Mouse (Mus musculus) G1E-ER4 (cell line): ENCODE data around the gene Syt3. TPM values are rescaled to one million over a fixed set of nuclear protein-coding genes. Genes with fewer than 3 reads are reported as not detected.

Experiments
- GATA1 ChIP-seq: IDR thresholded peaks from one replicate; pipeline ENCODE4 v1.8.0; 2012; ENCODE audit warnings: low read length, inconsistent platforms
- polyA plus RNA-seq: library from polyadenylated mRNA; stranded (reverse); fragments of >175 nt; gene quantifications from 2 replicates; pipeline ENCODE4 v1.2.3, GENCODE M21; 2012

Gene Syt3
- polyA plus RNA-seq, 1 experiment, result not detected

GRCm38 (mm10) chr7:44352750-44353600 is 30.9 kb upstream of the Syt3 start:
- TF ChIP-seq GATA1, result no peak

GRCm38 (mm10) chr7:44353601-44354340 is 30.1 kb upstream of the Syt3 start:
- TF ChIP-seq GATA1, result no peak

DNA sequence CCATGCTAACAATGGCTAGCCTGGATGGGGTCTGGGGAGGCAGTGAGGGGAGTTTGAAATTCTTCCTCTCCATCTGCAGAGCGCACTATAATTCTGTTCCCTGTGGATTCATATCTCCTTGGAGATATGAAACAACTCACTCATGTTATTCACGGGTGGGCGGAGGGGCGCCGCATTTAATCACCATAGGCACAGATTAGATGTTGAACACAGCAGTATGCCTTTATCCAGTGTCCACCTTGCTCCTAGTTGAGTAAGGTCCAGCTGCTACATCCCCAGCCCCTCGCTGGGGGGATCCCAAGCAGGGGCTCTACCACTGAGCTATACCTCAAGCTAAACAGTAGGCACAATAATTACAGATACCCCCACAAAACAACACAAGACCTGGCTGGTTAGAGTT is 28.5 kb upstream of the Syt3 start:
- TF ChIP-seq GATA1, result no peak

- TF ChIP-seq GATA1, result no peak
These were observed 27.1 kb upstream of the Syt3 start for GRCm38 (mm10) chr7:44356590-44357481.

- TF ChIP-seq GATA1, result no peak
These were observed 26.4 kb upstream of the Syt3 start for GRCm38 (mm10) chr7:44357531-44357930.

DNA sequence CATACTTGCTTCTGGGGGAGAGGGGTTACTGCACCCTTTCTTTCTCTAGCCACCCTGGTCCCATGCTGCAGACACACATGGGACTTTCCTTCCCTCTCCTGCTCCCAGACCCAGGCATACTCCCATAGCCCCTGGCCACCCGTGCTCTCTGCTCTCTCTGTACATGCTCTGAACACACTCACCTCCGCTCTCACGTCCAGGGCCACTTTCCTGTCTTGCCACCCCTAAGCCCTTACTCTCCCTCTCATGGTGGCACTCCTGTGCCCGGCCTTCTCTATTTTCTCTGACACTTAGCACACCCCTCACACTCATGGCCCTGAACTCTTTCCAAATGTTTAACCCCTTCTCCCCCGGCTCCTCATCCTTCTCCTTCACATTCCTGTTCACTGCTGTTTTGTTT is 25.9 kb upstream of the Syt3 start:
- no peak for TF ChIP-seq GATA1

GRCm38 (mm10) chr7:44358886-44359654 is 24.8 kb upstream of the Syt3 start:
- TF ChIP-seq GATA1, result no peak

GRCm38 (mm10) chr7:44359908-44360672 is 23.8 kb upstream of the Syt3 start:
- TF ChIP-seq GATA1, result no peak

DNA sequence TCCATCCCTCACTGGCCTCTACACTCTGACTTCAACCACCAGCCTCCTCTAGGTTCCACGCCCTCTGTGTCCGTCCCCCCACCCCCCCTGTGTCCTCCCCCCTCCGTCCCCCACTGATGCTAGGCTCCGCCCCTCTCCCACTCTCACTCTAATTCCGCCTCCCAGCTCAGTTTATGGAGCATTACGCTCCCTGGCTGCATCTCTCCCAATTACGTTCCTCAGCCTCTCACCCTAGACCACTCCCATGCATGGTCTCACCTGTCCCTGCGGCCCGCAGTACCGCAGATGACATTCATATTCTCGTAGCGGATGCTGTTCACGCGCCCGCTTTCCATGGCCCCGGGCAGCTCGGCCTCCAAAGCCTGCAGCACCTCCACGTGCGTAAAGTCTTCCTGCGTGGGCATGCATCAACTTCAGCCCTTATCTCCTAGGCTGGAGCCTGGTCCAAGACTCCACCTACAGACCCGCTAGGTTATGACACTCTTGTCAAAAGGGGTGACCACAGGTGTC is 23.1 kb upstream of the Syt3 start:
- TF ChIP-seq GATA1, result no peak

DNA sequence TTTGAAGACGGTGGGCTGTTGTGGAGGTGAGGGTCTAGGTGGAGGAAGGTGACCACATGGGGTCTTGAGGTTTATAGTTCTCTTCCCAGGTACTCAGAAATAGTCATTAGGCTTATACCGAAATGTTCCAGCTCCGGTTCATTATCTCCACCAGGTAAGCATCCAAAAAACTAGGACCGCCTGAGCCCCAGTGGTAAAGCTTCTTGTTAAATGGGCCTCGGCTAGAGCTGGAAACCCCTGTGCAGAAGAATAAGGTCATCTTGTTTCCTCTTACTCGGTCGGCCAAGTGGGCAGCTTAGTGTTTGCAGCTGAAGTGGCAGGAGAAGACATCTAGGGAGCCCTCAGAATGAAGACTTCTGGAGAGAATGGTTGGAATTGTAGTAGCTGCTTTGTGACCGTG is 11.2 kb upstream of the Syt3 start:
- no peak for TF ChIP-seq GATA1

- TF ChIP-seq GATA1, result no peak
These were observed 10.4 kb upstream of the Syt3 start for GRCm38 (mm10) chr7:44373460-44373859.

DNA sequence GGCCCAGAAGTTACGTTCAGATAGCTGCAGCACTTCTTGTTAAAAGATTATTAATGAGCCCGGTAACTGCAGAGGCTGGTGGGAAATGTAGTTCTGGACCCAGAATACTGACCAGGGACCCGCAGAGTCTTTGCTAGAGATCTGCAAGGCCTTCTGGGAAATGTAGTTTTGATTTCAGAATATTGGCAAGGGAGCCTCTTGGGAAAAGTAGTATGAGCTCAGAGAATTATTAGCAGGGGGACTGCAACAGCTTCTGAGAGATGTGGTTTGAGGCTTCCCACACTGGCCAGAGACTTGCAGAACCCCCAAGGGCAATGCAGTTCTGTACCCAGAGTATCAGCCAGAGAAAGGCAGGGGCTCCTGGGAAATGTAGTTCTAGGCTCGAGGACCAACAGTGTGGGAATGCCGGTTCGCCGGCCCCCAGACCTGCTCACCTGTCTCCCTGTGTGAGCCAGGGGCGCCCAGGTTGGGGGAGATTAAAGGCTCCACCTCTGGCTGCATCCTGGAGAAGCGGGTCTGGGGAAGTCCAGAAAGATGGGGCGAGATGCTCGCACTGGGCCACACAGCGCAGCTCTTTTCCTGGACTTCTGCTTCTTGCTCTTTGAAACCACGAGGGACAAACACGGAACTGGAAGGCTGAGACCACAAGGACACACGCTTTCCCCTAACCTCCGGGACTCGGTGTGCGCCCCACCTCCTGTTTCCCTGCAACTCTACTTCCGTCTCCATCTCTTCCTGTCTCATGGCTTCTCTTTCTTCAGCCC is 9.8 kb upstream of the Syt3 start:
- TF ChIP-seq GATA1, result no peak

- no peak for TF ChIP-seq GATA1
These were observed 9.1 kb upstream of the Syt3 start for GRCm38 (mm10) chr7:44374756-44375155.

GRCm38 (mm10) chr7:44375207-44375606 is 8.7 kb upstream of the Syt3 start:
- no peak for TF ChIP-seq GATA1
